Mouse (Mus musculus): Measurements from ENCODE around the gene Nkx3-2.

Nkx3-2 gene

GRCm38 (mm10) chr5:41763731-41764721 is at the start of gene Nkx3-2:
Gene Nkx3-2, minus strand, starts transcription at chr5:41764501.
- no peak for DNase-seq (ENCODE audit: low spot score in 2 of 2)

- no peak for DNase-seq (ENCODE audit: low spot score in 2 of 2)
Measured at GRCm38 (mm10) chr5:41812516-41812915, 48.2 kb upstream of the Nkx3-2 start.

GRCm38 (mm10) chr5:41811279-41811678 is 47.0 kb upstream of the Nkx3-2 start:
- no peak for DNase-seq (ENCODE audit: low spot score in 2 of 2)

GRCm38 (mm10) chr5:41807383-41807782 is 43.1 kb upstream of the Nkx3-2 start:
- DNase-seq (ENCODE audit: low spot score in 2 of 2), result no peak

GRCm38 (mm10) chr5:41806176-41806575 is 41.9 kb upstream of the Nkx3-2 start:
- no peak for DNase-seq (ENCODE audit: low spot score in 2 of 2)

GRCm38 (mm10) chr5:41805085-41805484 is 40.8 kb upstream of the Nkx3-2 start:
- no peak for DNase-seq (ENCODE audit: low spot score in 2 of 2)

- no peak for DNase-seq (ENCODE audit: low spot score in 2 of 2)
Measured at GRCm38 (mm10) chr5:41804643-41805042, 40.3 kb upstream of the Nkx3-2 start.

GRCm38 (mm10) chr5:41801622-41802021 is 37.3 kb upstream of the Nkx3-2 start:
- no peak for DNase-seq (ENCODE audit: low spot score in 2 of 2)

GRCm38 (mm10) chr5:41794434-41794833 is 30.1 kb upstream of the Nkx3-2 start:
- DNase-seq (ENCODE audit: low spot score in 2 of 2), result peak in 1 of 2 experiments; percentile 15

GRCm38 (mm10) chr5:41790517-41790916 is 26.2 kb upstream of the Nkx3-2 start:
- no peak for DNase-seq (ENCODE audit: low spot score in 2 of 2)

- no peak for DNase-seq (ENCODE audit: low spot score in 2 of 2)
Measured at GRCm38 (mm10) chr5:41788877-41789276, 24.6 kb upstream of the Nkx3-2 start.

GRCm38 (mm10) chr5:41781890-41782289 is 17.6 kb upstream of the Nkx3-2 start:
- no peak for DNase-seq (ENCODE audit: low spot score in 2 of 2)

GRCm38 (mm10) chr5:41780026-41780425 is 15.7 kb upstream of the Nkx3-2 start:
- DNase-seq (ENCODE audit: low spot score in 2 of 2), result no peak

GRCm38 (mm10) chr5:41775728-41776127 is 11.4 kb upstream of the Nkx3-2 start:
- DNase-seq (ENCODE audit: low spot score in 2 of 2), result no peak

GRCm38 (mm10) chr5:41775273-41775672 is 11.0 kb upstream of the Nkx3-2 start:
- no peak for DNase-seq (ENCODE audit: low spot score in 2 of 2)

GRCm38 (mm10) chr5:41768382-41769040 is 4.2 kb upstream of the Nkx3-2 start:
- DNase-seq (ENCODE audit: low spot score in 2 of 2), result peak; percentile 26 to 86

GRCm38 (mm10) chr5:41767296-41768200 is 3.2 kb upstream of the Nkx3-2 start:
- DNase-seq (ENCODE audit: low spot score in 2 of 2), result no peak

- DNase-seq (ENCODE audit: low spot score in 2 of 2), result no peak
Measured at GRCm38 (mm10) chr5:41766406-41767010, 2.2 kb upstream of the Nkx3-2 start.

- DNase-seq (ENCODE audit: low spot score in 2 of 2), result no peak
Measured at GRCm38 (mm10) chr5:41765626-41766405, 1.5 kb upstream of the Nkx3-2 start.

GRCm38 (mm10) chr5:41762947-41763730 is 1.2 kb downstream of the Nkx3-2 start:
- no peak for DNase-seq (ENCODE audit: low spot score in 2 of 2)

Measured in left cerebral cortex, adult 9 months (tissue).